Mouse (Mus musculus) intestine, postnatal 0 days (tissue): Measurements from ENCODE around the gene 3830403N18Rik. TPM values are rescaled to one million over a fixed set of nuclear protein-coding genes. Genes with fewer than 3 reads are reported as not detected.
"Not testable (repeated sequence)": the region's sequence is repeated elsewhere in the genome, so short reads cannot be mapped to it uniquely, and the experiment has no call there.

Experiments
- ATAC-seq: fragments of 200-750 bp; cut with Nextera tagmentation; 2 replicates; pipeline ENCODE4 v1.8.0; 2017; ENCODE audit warnings: mild to moderate bottlenecking, moderate TSS enrichment, moderate library complexity
- H3K27ac ChIP-seq: fragments of 300-500 bp; sonication (generic); 2 replicates; pipeline ENCODE4 v1.5.1; 2014; ENCODE audit warnings: mild to moderate bottlenecking, low read depth, low read length, moderate library complexity
- H3K27me3 ChIP-seq: fragments of 300-500 bp; sonication (generic); replicated peaks from 2 replicates; pipeline ENCODE4 v1.6.1; 2014; ENCODE audit warnings: low read length, mixed read lengths; ENCODE audit not compliant: control insufficient read depth, insufficient read depth
- H3K36me3 ChIP-seq: fragments of 300-500 bp; sonication (generic); 2 replicates; pipeline ENCODE4 v1.6.1; 2014; ENCODE audit warnings: mild to moderate bottlenecking, moderate library complexity; ENCODE audit not compliant: control insufficient read depth, insufficient read depth
- H3K4me1 ChIP-seq: fragments of 300-500 bp; sonication (generic); replicated peaks from 2 replicates; pipeline ENCODE4 v1.6.1; 2014; ENCODE audit warnings: antibody characterized with exemption, low read length, mixed read lengths; ENCODE audit not compliant: control insufficient read depth, insufficient read depth
- H3K4me2 ChIP-seq: fragments of 300-500 bp; sonication (generic); replicated peaks from 2 replicates; pipeline ENCODE4 v1.6.1; 2014; ENCODE audit warnings: low read depth, mild to moderate bottlenecking, moderate library complexity
- H3K4me3 ChIP-seq: fragments of 300-500 bp; sonication (generic); 2 replicates; pipeline ENCODE4 v1.5.1; 2014; ENCODE audit warnings: low read depth, low read length
- H3K9ac ChIP-seq: fragments of 300-500 bp; sonication (generic); 2 replicates; pipeline ENCODE4 v1.6.1; 2014; ENCODE audit warnings: mild to moderate bottlenecking, low read depth, low read length
- H3K9me3 ChIP-seq: fragments of 300-500 bp; sonication (generic); 2 replicates; pipeline ENCODE4 v1.6.1; 2016; ENCODE audit warnings: mixed run types; ENCODE audit not compliant: control insufficient read depth
- CTCF ChIP-seq: sonication (generic); IDR thresholded peaks from 2 replicates; pipeline ENCODE4 v1.5.1; 2016; ENCODE audit warnings: low read depth, mild to moderate bottlenecking, control low read depth, antibody characterized with exemption, moderate library complexity
- WGBS: fragments of 180-500 bp; shearing (Covaris S2); extraction: QIAGEN DNeasy Blood & Tissue Kit; methylation state at CpG from one replicate; pipeline ENCODE4 v1.1.7; 2014; 5-methylcytosine and 5-hydroxymethylcytosine counted together
- polyA plus RNA-seq: library from polyadenylated mRNA; unstranded; fragments of >200 nt; fragmentation: Nextera tagmentation; extraction: Ambion mirVana; gene quantifications from 2 replicates; pipeline ENCODE4 v1.2.1, GENCODE M21; 2015

3830403N18Rik gene
- 4.0 and 4.2 TPM in 2 replicates for polyA plus RNA-seq

DNA sequence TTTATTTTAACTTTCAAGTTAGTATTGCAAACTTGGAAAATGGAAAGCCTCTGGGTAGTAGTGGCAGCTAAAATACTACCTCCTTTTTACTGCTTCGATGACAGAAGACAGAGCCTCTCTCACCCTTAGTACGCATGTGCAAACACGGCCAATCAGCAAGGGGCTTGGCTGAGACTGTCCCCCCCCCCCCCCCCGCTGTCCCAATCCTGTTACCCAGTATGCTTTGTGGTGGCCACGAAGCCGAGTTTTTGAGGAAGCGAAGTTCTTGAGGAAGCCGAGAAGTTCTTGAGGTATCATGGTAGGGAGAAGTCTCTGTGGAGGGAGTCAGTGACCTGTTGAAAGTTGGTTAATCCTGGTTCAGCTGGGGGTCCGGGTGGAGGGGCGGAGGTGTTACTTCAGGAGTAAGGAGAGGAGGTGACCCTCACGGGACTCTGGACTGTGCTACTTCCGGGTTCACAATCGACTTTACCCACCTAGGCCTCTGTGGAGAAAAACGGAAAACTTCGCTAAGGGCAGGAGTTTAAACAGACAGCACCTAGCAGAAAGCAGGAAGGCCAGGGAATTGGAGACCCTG lies at the start of gene 3830403N18Rik:
TSS of gene 3830403N18Rik (plus strand) at position 237 of the 574 bp plus-strand sequence.
- H3K4me3 ChIP-seq, H3K9me3 ChIP-seq, H3K4me1 ChIP-seq, H3K27me3 ChIP-seq, ATAC-seq, H3K9ac ChIP-seq, H3K4me2 ChIP-seq, H3K36me3 ChIP-seq, H3K27ac ChIP-seq: not testable (repeated sequence)
- 83% methylated on average over 8 of the region's 15 CpGs for WGBS

DNA sequence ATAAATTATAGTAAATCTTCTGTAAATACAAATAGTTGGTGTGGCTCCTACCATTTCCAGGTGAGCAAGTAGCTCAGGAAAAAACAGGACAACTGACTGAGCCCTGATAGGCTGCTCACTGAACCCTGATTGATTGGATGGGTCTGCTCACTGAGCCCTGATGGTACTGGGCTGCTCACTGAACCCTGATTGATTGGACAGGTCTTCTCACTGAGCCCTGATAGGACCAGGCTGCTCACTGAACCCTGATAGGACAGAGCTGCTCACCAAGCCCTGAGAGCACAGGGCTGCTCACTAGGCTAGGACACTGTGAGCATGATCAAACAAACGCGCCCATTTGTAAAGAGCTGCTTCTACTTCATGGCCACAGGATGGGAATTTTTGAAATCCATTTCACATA lies 15.0 kb downstream of the 3830403N18Rik start:
- H3K4me2 ChIP-seq: no peak overlapping the region
- H3K4me3 ChIP-seq: no peak overlapping the region
- WGBS: 91% methylated on average over 2 of the region's 2 CpGs
- H3K9me3 ChIP-seq: no peaks in the 10 kb centered on the region
- no peak overlapping the region for H3K27ac ChIP-seq
- H3K9ac ChIP-seq: no peak overlapping the region
- no peaks in the 10 kb centered on the region for H3K27me3 ChIP-seq
- ATAC-seq: no peak
- TF ChIP-seq CTCF: no peak
- H3K36me3 ChIP-seq: no peaks in the 10 kb centered on the region
- H3K4me1 ChIP-seq: no peaks in the 10 kb centered on the region

DNA sequence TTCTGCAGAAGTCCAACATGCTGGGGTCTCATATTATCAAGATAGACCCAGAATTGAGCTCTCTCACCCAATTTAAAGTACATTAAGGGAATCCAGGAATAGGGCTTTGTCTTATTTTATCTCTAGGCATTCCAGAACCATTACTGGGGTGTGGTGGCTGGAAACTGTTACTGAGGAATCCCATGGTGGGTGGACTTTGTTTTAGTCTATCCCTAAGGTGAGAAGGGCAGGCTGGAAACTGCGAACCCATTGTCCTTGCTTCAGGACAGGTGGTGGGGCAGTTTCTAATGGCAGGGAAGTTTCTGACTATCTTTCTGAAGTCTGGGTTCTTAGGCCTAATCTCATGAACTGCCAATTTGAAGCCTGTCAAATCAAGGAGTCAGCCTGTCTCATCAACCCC lies 50.1 kb downstream of the 3830403N18Rik start:
- H3K4me1 ChIP-seq, H3K4me3 ChIP-seq, H3K9me3 ChIP-seq, H3K27ac ChIP-seq, H3K27me3 ChIP-seq, H3K4me2 ChIP-seq, ATAC-seq, H3K9ac ChIP-seq, H3K36me3 ChIP-seq: not testable (repeated sequence)
- no CpG with 5 or more reads among the region's 1 CpGs for WGBS

Other genes starting within 250 kb of the 3830403N18Rik start
- gene Gm773, start 76.3 kb downstream of the 3830403N18Rik start, polyA plus RNA-seq: not detected in 2 replicates
- 2.2 and 2.4 TPM in 2 replicates for gene Zfp449, start 209.8 kb downstream of the 3830403N18Rik start, polyA plus RNA-seq
- 2.6 and 2.7 TPM in 2 replicates for gene Smim10l2a, start 238.0 kb downstream of the 3830403N18Rik start, polyA plus RNA-seq